Mouse (Mus musculus) lung, embryonic 16.5 days (tissue): ENCODE data around the gene Ptprt. TPM values are rescaled to one million over a fixed set of nuclear protein-coding genes. Genes with fewer than 3 reads are reported as not detected.
A peak's percentile ranks its signal among the peaks of the same experiment; 100 is the strongest.
"Not testable (repeated sequence)": the region's sequence is repeated elsewhere in the genome, so short reads cannot be mapped to it uniquely, and the experiment has no call there.

ENCODE experiments used
- ATAC-seq: fragments of 200-750 bp; cut with Nextera tagmentation; 2 replicates; pipeline ENCODE4 v1.8.0; 2017; ENCODE audit warnings: low read depth, mild to moderate bottlenecking, moderate library complexity
- H3K27ac ChIP-seq: fragments of 300-500 bp; sonication (generic); 2 replicates; pipeline ENCODE4 v1.5.1; 2014; ENCODE audit warnings: mild to moderate bottlenecking, control low read depth, low read length
- H3K27me3 ChIP-seq: fragments of 300-500 bp; sonication (generic); 2 replicates; pipeline ENCODE4 v1.6.1; 2014; ENCODE audit warnings: low read depth, low read length, mixed read lengths; ENCODE audit not compliant: control insufficient read depth, insufficient read depth
- H3K36me3 ChIP-seq: fragments of 300-500 bp; sonication (generic); 2 replicates; pipeline ENCODE4 v1.6.1; 2014; ENCODE audit warnings: low read length; ENCODE audit not compliant: control insufficient read depth, insufficient read depth
- H3K4me1 ChIP-seq: fragments of 300-500 bp; sonication (generic); replicated peaks from 2 replicates; pipeline ENCODE4 v1.6.1; 2014; ENCODE audit warnings: low read length, mixed read lengths; ENCODE audit not compliant: control insufficient read depth, insufficient read depth
- H3K4me2 ChIP-seq: fragments of 300-500 bp; sonication (generic); 2 replicates; pipeline ENCODE4 v1.6.1; 2014; ENCODE audit warnings: low read depth, low read length, control low read depth
- H3K4me3 ChIP-seq: fragments of 300-500 bp; sonication (generic); 2 replicates; pipeline ENCODE4 v1.5.1; 2014; ENCODE audit warnings: mild to moderate bottlenecking, low read length, control low read depth
- H3K9ac ChIP-seq: fragments of 300-500 bp; sonication (generic); 2 replicates; pipeline ENCODE4 v1.6.1; 2014; ENCODE audit warnings: low read length, control low read depth
- H3K9me3 ChIP-seq: fragments of 300-500 bp; sonication (generic); 2 replicates; pipeline ENCODE4 v1.6.1; 2016; ENCODE audit warnings: low read length; ENCODE audit not compliant: control insufficient read depth
- WGBS: fragments of 180-500 bp; shearing (Covaris S2); extraction: QIAGEN DNeasy Blood & Tissue Kit; methylation state at CpG from one replicate; pipeline ENCODE4 v1.1.7; 2014; 5-methylcytosine and 5-hydroxymethylcytosine counted together
- polyA plus RNA-seq: library from polyadenylated mRNA; unstranded; fragments of >200 nt; fragmentation: Nextera tagmentation; extraction: Ambion mirVana; gene quantifications from 2 replicates; pipeline ENCODE4 v1.2.1, GENCODE M21; 2015

Gene Ptprt
- polyA plus RNA-seq, 1 experiment from 2014 or later: 0.62 TPM

GRCm38 (mm10) chr2:162172529-162172928 lies 488.4 kb downstream of the Ptprt start:
- 66% methylated on average over 1 of the region's 1 CpGs for WGBS
- no peak overlapping the region for H3K4me3 ChIP-seq
- no peak overlapping the region for H3K27ac ChIP-seq
- H3K27me3 ChIP-seq: no peaks in the 10 kb centered on the region
- H3K4me1 ChIP-seq: no peaks in the 10 kb centered on the region
- no peaks in the 10 kb centered on the region for H3K9me3 ChIP-seq
- H3K9ac ChIP-seq: no peak overlapping the region
- no peak overlapping the region for H3K4me2 ChIP-seq
- ATAC-seq: no peak
- H3K36me3 ChIP-seq: no peaks in the 10 kb centered on the region

- Histone ChIP-seq H3K4me2 (no peak overlapping the region), H3K36me3 (no peaks in the 10 kb centered on the region), H3K27me3 (no peaks in the 10 kb centered on the region), H3K4me3 (no peak overlapping the region), H3K27ac (no peak overlapping the region), H3K9ac (no peak overlapping the region), H3K4me1 (no peaks in the 10 kb centered on the region), H3K9me3 (no peaks in the 10 kb centered on the region)
- 74% methylated on average over 3 of the region's 3 CpGs for WGBS
- no peak for ATAC-seq
These were observed 519.0 kb downstream of the Ptprt start for GRCm38 (mm10) chr2:162141845-162142411.

GRCm38 (mm10) chr2:162136176-162136575 lies 524.8 kb downstream of the Ptprt start:
- not testable (repeated sequence) for H3K9ac ChIP-seq, ATAC-seq, H3K27ac ChIP-seq, H3K36me3 ChIP-seq, H3K4me3 ChIP-seq, H3K4me1 ChIP-seq, H3K9me3 ChIP-seq, H3K4me2 ChIP-seq, H3K27me3 ChIP-seq
- 90% methylated on average over 3 of the region's 3 CpGs for WGBS

- Histone ChIP-seq H3K4me3 (no peak overlapping the region), H3K27me3 (no peaks in the 10 kb centered on the region), H3K36me3 (no peaks in the 10 kb centered on the region), H3K9me3 (no peaks in the 10 kb centered on the region), H3K27ac (peak overlapping the region; percentile 8; the same call in 1 of the 2 replicates), H3K9ac (no peak overlapping the region), H3K4me2 (no peak overlapping the region), H3K4me1 (peaks cover 3% of the 10 kb centered on the region; the same call in 1 of the 2 replicates)
- peak; percentile 97 for ATAC-seq
- WGBS: 45% methylated on average over 4 of the region's 4 CpGs
These were observed 529.2 kb downstream of the Ptprt start for GRCm38 (mm10) chr2:162131607-162132304.

GRCm38 (mm10) chr2:162129896-162130295 lies 531.1 kb downstream of the Ptprt start:
- Histone ChIP-seq H3K4me1 (peaks cover 3% of the 10 kb centered on the region; the same call in 1 of the 2 replicates), H3K9me3 (no peaks in the 10 kb centered on the region), H3K4me3 (no peak overlapping the region), H3K4me2 (no peak overlapping the region), H3K9ac (no peak overlapping the region), H3K27me3 (no peaks in the 10 kb centered on the region), H3K36me3 (no peaks in the 10 kb centered on the region), H3K27ac (no peak overlapping the region)
- ATAC-seq: no peak
- WGBS: 94% methylated on average over 1 of the region's 1 CpGs

- Histone ChIP-seq H3K36me3 (no peaks in the 10 kb centered on the region), H3K27me3 (no peaks in the 10 kb centered on the region), H3K4me3 (no peak overlapping the region), H3K4me1 (no peaks in the 10 kb centered on the region), H3K9me3 (no peaks in the 10 kb centered on the region), H3K9ac (no peak overlapping the region), H3K27ac (no peak overlapping the region), H3K4me2 (no peak overlapping the region)
- 37% methylated on average over 2 of the region's 2 CpGs for WGBS
- no peak for ATAC-seq
These were observed 542.9 kb downstream of the Ptprt start for GRCm38 (mm10) chr2:162118041-162118440.

- Histone ChIP-seq H3K4me1 (no peaks in the 10 kb centered on the region), H3K27ac (no peak overlapping the region), H3K4me2 (no peak overlapping the region), H3K27me3 (no peaks in the 10 kb centered on the region), H3K4me3 (no peak overlapping the region), H3K9ac (no peak overlapping the region), H3K9me3 (no peaks in the 10 kb centered on the region), H3K36me3 (no peaks in the 10 kb centered on the region)
- no peak for ATAC-seq
- WGBS: 82% methylated on average over 3 of the region's 3 CpGs
These were observed 578.6 kb downstream of the Ptprt start for GRCm38 (mm10) chr2:162082391-162082790.

- Histone ChIP-seq H3K27me3 (no peaks in the 10 kb centered on the region), H3K9ac (no peak overlapping the region), H3K4me3 (no peak overlapping the region), H3K4me1 (no peaks in the 10 kb centered on the region), H3K9me3 (no peaks in the 10 kb centered on the region), H3K4me2 (no peak overlapping the region), H3K36me3 (no peaks in the 10 kb centered on the region), H3K27ac (no peak overlapping the region)
- 75% methylated on average over 1 of the region's 1 CpGs for WGBS
- ATAC-seq: no peak
These were observed 580.1 kb downstream of the Ptprt start for GRCm38 (mm10) chr2:162080717-162081398.

- no peak overlapping the region for H3K27ac ChIP-seq
- WGBS: 85% methylated on average over 5 of the region's 5 CpGs
- no peak overlapping the region for H3K4me3 ChIP-seq
These were observed 582.2 kb downstream of the Ptprt start for GRCm38 (mm10) chr2:162078571-162079280.

More at GRCm38 (mm10) chr2:162078571-162079280, 582.2 kb downstream of the Ptprt start:
- H3K4me1 ChIP-seq: no peaks in the 10 kb centered on the region
- no peak for ATAC-seq
- no peaks in the 10 kb centered on the region for H3K36me3 ChIP-seq
- H3K27me3 ChIP-seq: no peaks in the 10 kb centered on the region
- H3K9me3 ChIP-seq: no peaks in the 10 kb centered on the region
- H3K4me2 ChIP-seq: no peak overlapping the region
- no peak overlapping the region for H3K9ac ChIP-seq
